Mouse (Mus musculus) heart, postnatal 25 days (tissue): ENCODE measurements at regions not wholly inside any gene's neighbourhood (a gene's known extent, or its start where the extent isn't known, plus 50 kb on each side); places are given as distances from the start of the nearest gene placed in this dataset.
A peak's percentile ranks its signal among the peaks of the same experiment; 100 is the strongest.

Experiments used
- DNase-seq: peaks from one replicate; pipeline ENCODE4 v3.0.0; 2022; ENCODE audit warnings: low spot score
- intact Hi-C: fragments of 180-260 bp; cut with DNase I; formaldehyde crosslinking; loops from one replicate; pipeline ENCODE4 v1.15.1; 2025

DNA sequence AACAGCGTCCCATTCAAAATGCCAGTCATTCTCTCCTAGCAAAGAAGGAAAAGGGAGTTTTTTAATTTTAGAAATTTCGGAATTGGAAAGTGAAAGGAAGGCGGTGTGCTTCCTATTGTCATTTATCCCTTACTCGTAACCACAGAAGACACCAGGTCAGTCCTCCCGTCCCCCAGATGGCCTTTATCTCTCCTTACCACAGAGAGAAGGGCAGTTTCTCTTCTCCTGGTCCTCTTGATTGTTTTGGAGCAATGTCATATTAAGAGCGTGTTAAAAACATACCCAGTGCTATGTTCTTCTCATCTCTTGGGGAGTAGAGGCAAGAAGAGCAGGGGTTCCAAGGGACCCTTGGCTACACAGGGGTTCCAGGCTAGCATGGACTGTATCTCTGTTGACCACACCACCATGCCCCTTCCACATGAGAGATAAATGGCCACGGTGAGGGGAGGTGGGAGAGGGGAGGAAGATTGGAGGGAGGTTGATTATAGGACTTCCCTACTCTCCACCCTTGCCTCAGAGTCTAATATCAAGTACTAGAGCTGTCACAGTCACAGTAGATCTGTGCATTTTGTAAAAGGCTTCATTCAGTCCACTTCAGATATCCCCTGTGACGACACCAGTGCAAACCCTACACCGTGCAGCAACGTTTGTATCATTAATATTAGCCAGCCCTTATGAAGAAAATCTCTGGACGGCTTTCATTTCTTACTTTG, 139.5 kb upstream of the Pkn2 start:
- DNase-seq = no peak
- intact Hi-C loops = no loop called here

DNA sequence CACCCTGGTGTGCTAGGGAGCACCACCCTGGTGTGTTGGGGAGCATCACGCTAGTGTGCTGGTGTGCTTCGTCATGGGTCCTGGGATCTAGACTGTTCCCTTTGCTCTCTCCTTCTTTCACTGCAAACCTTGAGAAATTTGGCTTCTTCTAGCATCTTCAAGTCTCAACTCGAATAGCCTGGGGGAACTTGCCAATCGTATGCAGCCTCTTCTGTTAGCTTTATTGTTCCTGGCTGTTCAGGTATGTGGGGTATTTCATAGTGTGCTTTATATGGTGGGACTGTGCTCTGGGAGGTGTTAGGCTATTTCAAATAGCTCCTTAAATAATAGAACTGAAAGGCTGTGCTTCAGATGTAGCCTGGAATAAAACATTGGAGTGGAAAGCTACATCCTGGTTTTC, 135.7 kb upstream of the Pkn2 start:
- intact Hi-C loops = no loop called here
- DNase-seq = no peak

GRCm38 (mm10) chr3:143016758-143017157, 135.0 kb upstream of the Pkn2 start:
- DNase-seq = no peak
- intact Hi-C loops = no loop called here

- DNase-seq = no peak
- intact Hi-C loops = no loop called here
Observed at GRCm38 (mm10) chr3:143014421-143014820, 132.6 kb upstream of the Pkn2 start.

DNA sequence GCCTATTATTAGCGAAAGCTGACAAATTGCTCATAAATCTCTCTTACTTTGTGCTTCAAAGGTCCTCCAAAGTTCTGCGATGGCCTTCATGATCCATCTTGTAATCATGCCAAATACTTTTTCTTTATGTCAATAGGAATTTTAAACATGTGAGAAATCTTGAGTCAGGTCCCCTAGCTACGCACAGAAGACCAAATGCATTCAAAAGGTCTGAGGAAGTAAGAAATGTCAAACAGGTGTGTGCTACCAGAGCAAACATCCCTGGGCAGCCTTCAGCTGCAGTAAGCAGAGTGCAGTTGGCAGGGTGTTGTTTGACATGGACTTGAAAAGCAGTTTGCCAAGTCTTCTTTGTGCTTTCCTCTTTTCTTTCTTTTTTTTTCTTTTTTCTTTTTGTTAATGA, 125.2 kb upstream of the Pkn2 start:
- no peak for DNase-seq
- intact Hi-C loops = no loop called here

DNA sequence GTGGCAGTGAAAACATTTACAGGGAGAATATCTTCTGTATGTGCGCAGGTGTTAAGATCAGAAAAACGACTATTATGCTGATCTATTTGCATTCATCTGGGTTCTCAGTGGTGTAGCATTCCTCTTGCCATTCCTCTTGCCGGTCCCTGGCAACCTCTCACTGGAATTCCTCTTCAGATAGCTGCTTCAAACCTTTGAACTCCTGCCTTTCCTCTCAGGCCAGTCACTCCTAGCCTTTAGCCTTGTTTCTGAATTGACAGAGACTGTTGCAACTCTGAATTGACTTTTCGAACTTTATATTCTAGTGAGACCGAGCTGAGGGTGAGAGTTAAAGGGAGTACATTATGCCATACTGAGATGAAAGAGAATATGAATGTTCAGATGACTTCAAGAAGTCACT, 120.1 kb upstream of the Pkn2 start:
- no peak for DNase-seq
- intact Hi-C loops = no loop called here

GRCm38 (mm10) chr3:142995981-142996743, 114.4 kb upstream of the Pkn2 start:
- DNase-seq = no peak

DNA sequence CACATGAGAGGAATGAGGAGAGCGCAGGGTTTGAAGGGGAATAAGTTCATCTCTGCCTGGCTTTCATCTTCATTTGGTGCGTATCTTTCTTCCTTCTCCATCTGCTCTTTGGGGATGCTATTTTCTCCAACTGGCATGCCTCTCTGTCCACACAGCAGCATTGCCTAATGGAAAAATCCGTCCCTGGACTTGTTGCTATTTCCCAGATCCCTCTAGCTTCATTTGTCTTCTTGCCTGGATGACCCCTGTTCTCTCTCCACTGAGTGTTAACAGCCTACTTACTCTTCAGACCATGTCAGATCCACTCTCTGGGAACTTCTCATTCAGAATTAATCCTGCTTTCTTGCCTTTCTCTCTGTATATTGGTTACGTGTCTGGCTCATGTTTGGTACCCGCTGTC, 102.7 kb upstream of the Pkn2 start:
- intact Hi-C loops = no loop called here
- DNase-seq = peak; percentile 7

More at GRCm38 (mm10) chr3:142995981-142996743, 114.4 kb upstream of the Pkn2 start:
- intact Hi-C loops = no loop called here

DNA sequence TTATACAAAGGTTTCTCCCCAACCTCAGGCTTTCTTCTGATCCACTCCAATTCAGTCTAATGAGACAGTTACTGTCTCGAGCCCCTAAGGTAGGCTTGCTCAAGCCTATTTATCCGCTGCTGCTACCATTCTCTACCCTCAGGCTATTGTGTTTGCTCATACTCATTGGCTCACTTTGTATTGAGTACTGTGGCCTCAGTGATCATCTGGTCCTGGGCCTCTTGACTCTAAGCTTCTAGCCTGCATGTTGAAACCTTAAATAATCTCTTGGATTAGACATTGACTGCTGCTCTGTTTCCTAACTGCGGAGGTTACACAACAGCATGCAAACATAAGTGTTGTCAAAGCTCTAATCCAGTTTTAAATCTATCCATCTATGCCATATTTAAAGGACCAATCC, 99.4 kb upstream of the Pkn2 start:
- intact Hi-C loops = no loop called here
- DNase-seq = no peak

GRCm38 (mm10) chr3:142979161-142979560, 97.4 kb upstream of the Pkn2 start:
- intact Hi-C loops = no loop called here
- no peak for DNase-seq

GRCm38 (mm10) chr3:142976519-142977394, 95.0 kb upstream of the Pkn2 start:
- intact Hi-C loops = no loop called here
- no peak for DNase-seq

- DNase-seq = no peak
- intact Hi-C loops = no loop called here
Observed at GRCm38 (mm10) chr3:142975606-142976005, 93.8 kb upstream of the Pkn2 start.

DNA sequence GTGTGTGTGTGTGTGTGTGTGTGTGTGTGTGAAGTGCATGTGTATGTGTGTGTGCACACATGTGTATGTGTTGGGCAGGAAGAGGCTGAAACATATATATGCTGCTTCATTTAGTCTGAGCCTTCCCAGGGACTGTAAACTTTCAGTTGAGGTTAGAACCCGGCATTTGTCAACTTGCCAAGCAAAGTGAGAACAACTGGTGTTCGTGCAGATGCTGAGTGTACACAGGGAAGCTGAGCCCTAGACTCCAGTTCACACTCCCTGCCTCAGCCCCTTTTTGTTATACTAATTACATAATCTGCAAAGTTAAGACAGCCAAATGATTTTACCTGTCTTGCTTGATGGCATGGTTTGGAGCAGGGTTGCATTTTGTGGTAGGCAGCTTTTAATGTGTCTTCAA, 87.7 kb upstream of the Pkn2 start:
- intact Hi-C loops = no loop called here
- DNase-seq = no peak

- no peak for DNase-seq
- intact Hi-C loops = no loop called here
Observed at GRCm38 (mm10) chr3:142965604-142966003, 83.8 kb upstream of the Pkn2 start.

DNA sequence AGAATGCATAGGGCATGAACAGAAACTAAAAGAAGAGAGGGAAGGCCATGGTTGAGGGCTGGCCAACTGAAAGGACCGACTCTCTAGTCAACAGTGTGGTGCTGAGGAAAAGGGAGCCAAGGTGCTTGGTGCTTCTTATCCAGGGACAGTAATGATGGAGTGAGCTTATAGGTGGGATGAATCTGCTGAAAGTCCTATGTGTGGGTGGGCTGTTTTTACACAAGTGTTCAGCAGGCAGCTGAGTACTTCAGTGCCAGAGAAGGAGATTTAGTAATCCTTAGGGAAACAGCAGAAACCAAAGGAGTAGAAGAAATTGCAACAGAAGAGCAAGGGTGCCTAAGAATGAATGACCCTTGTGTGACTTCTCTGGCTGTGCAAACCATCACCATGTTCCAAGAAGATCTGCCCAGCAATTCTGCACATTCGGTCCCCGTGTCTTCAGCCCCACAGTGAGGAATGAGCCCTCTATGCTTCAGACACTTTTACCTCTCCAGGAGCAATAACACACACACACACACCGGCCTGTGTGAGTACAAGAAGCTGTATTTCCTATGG, 82.1 kb upstream of the Pkn2 start:
- intact Hi-C loops = no loop called here
- DNase-seq = no peak

- intact Hi-C loops = no loop called here
- DNase-seq = no peak
Observed at GRCm38 (mm10) chr3:142957768-142958167, 76.0 kb upstream of the Pkn2 start.

DNA sequence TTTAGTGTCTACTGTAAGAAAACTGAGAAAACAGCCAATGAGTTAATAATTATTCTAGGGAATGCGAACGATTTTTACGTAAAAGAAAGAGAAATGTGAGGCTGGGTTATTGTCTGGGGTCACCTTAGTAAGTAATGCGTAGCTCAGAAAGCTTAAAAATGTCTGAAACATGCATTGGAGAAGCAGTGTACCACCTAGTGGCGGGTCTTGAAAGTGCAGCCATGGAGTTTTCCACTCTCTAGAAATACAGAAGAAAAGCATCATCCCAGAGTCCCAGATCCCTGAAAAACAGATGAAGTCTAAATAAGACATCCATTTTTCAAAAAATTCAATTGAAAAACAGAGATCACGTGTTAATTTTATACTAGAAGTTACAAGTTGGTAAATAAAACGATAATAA, 67.0 kb upstream of the Pkn2 start:
- intact Hi-C loops = no loop called here
- DNase-seq = no peak

DNA sequence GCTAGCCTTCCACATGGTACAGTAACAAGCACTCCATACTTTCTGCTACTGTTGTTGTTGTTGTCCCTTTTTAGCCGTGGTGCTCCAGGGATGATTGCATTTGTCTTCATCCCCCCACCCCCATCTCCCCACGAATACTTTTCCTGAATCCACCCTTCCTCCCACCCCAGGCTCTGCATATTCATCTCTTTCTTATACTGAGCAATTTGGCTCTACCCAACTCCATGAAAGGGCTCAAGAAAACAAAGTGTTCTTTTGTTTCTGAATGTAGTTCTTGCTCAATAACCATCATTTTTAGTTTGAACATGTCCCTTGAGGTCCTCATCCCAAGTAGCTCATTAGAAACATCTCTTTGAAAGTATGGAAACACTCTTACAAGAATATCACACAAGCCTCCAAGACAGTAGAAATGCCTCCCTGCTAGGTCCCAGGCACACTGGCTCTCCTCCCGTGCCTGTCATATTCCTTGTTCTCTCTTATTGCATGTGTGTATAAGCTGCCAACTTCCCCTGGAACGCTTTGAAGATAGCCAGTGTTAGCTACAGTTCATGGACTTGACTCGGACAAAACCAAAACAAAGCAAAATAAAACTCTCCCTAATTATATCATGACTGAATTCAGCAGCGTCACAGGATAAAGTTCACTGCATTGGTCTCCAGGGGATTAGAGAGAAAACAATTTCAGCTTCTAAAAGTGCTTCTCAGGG, 59.7 kb upstream of the Pkn2 start:
- intact Hi-C loops = no loop called here
- peak; percentile 41 for DNase-seq

GRCm38 (mm10) chr3:142940874-142941273, 59.1 kb upstream of the Pkn2 start:
- DNase-seq = no peak
- intact Hi-C loops = no loop called here

- no peak for DNase-seq
- intact Hi-C loops = no loop called here
Observed at GRCm38 (mm10) chr3:142939773-142940172, 58.0 kb upstream of the Pkn2 start.
